9 mouse cellular contexts compared by ENCODE assay signal in the genomic region with DNA sequence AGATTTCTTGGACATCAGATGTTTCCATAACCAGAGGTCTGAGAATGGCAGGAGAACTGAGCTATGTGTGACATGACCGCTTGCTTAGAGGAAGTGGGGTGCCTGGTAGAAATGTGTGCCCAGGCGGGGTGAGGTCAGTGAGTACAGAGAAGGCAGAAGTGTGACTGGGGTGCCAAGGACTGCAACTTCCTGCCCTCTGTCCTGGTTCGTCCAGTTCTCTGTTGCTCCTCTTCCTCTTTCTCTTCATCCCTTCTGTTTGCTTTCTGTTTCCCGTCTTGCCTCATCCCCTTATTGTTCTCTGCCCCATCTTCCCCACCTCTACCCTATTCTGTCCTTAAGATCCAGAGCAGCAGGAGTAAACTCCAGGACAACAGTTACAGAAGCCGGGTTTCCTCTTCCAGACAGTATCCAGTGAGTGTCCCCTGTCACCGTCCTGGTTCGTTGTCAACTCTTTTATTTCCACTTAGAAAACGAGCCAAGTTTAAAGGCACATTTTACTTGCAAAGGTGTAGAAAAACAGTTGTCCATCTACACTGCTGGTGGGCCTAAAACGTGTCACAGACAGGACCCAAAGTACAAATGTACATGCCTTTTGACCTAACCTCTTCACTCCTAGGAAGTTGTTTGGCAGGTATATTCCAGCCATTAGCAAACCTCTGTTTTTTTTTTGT. TPM values are rescaled to one million over a fixed set of nuclear protein-coding genes. Genes with fewer than 3 reads are reported as not detected.
DNase-seq lines count a peak whose midpoint lies in the region; ATAC-seq and TF ChIP-seq lines count a peak whose summit lies in the region.
"Had no signal": no experiment of that assay in that cellular context is flagged by ENCODE, and none has a peak within 500 bp of the region (broad histone marks: within the 10 kb centered on the region; RNA-seq: fewer than 3 reads in every experiment).

No protein-coding gene starts in this region.

- H3K27me3 ChIP-seq in G1E (ENCODE audit: insufficient read depth, low read length), result no peaks in the 10 kb centered on the region
- no peaks in the 10 kb centered on the region for H3K27me3 ChIP-seq in heart, embryonic 12.5 days (replicated peaks)
- peaks cover 11% of the 10 kb centered on the region for H3K27me3 ChIP-seq in megakaryocyte, embryonic 14.5 days (replicated peaks)

- no peaks in the 10 kb centered on the region for H3K9me3 ChIP-seq in G1E (replicated peaks)
- H3K9me3 ChIP-seq in heart, embryonic 12.5 days (replicated peaks), result no peaks in the 10 kb centered on the region
- H3K9me3 ChIP-seq in megakaryocyte, embryonic 14.5 days, result no peaks in the 10 kb centered on the region

- peak; percentile 25; the same call in 1 of the 2 replicates for ATAC-seq in G1E (ENCODE audit: extremely low read depth, insufficient number of reproducible peaks, low FRiP score, poor library complexity, severe bottlenecking)
- ATAC-seq in heart, embryonic 12.5 days (ENCODE audit: insufficient number of reproducible peaks, low FRiP score), result no peak
- ATAC-seq in CD4-positive, CD25-positive, alpha-beta regulatory T cell, adult 4 months, result no peak

- no peak overlapping the region for H3K9ac ChIP-seq in heart, embryonic 12.5 days
- H3K9ac ChIP-seq: lung, embryonic 14.5 days had no signal

- H3K4me1 ChIP-seq in G1E (ENCODE audit: insufficient read depth, low read depth, low read length), result peaks cover 68% of the 10 kb centered on the region
- peaks cover 15% of the 10 kb centered on the region for H3K4me1 ChIP-seq in heart, embryonic 12.5 days (replicated peaks)
- peaks cover 36% of the 10 kb centered on the region for H3K4me1 ChIP-seq in megakaryocyte, embryonic 14.5 days

- no peaks in the 10 kb centered on the region for H3K36me3 ChIP-seq in G1E (replicated peaks)
- H3K36me3 ChIP-seq in heart, embryonic 12.5 days, result no peaks in the 10 kb centered on the region
- H3K36me3 ChIP-seq in megakaryocyte, embryonic 14.5 days (replicated peaks; ENCODE audit: low read length), result no peaks in the 10 kb centered on the region

- TF ChIP-seq CTCF in G1E (IDR thresholded peaks at IDR 0.05; ENCODE audit: low read depth, low read length), result no peak

- H3K27ac ChIP-seq in heart, embryonic 12.5 days (ENCODE audit: poor library complexity, severe bottlenecking), result peak overlapping the region; percentile 70

- no peak overlapping the region for H3K4me3 ChIP-seq in G1E (ENCODE audit: low read depth, low read length)
- no peak overlapping the region for H3K4me3 ChIP-seq in heart, embryonic 12.5 days
- peak overlapping the region; percentile 19 for H3K4me3 ChIP-seq in megakaryocyte, embryonic 14.5 days (replicated peaks)

- 65% methylated on average over 9 of the region's 9 CpGs for WGBS in heart, embryonic 12.5 days

- H3K4me2 ChIP-seq in heart, embryonic 12.5 days, result no peak overlapping the region
- H3K4me2 ChIP-seq: lung, embryonic 14.5 days had no signal

- peak; percentile 51 for DNase-seq in layer of hippocampus, adult 11-12 months (ENCODE audit: low spot score)
- no peak for DNase-seq in layer of hippocampus, postnatal 25 days (ENCODE audit: extremely low spot score in 1 of 2, low spot score in 1 of 2)
- no peak for DNase-seq in G1E (ENCODE audit: low spot score)
- DNase-seq in cerebellum, postnatal 14 days, result no peak
- no peak for DNase-seq in thymus, postnatal 4 days

RNA-seq across cellular contexts. Expression of gene Ugcg, which starts 49.7 kb away (rescaled TPM):
- 10 to 100 TPM; 71.5 to 72.6 TPM for total RNA-seq in layer of hippocampus, postnatal 25 days (2021)
- total RNA-seq in G1E (2014; fragmentation: Nextera tagmentation) (622 and 664 TPM in 2 replicates), G1E (2017) (341 and 382 TPM in 2 replicates)
- 142 and 168 TPM in 2 replicates for polyA plus RNA-seq in G1E (2012)
- polyA plus RNA-seq in heart, embryonic 12.5 days (2016; fragmentation: Nextera tagmentation; extraction: Ambion mirVana), result 12.3 and 12.5 TPM in 2 replicates
- 1.4 and 3.1 TPM in 2 replicates for polyA plus RNA-seq in megakaryocyte, embryonic 14.5 days (2012; ENCODE audit: insufficient read depth, low replicate concordance)
- polyA plus RNA-seq in CD4-positive, CD25-positive, alpha-beta regulatory T cell, adult 4 months (2017; shearing (Covaris generic)), result 10 to 100 TPM; 15.4 to 28.8 TPM
